Mouse (Mus musculus) hindbrain, embryonic 16.5 days (tissue): ENCODE data around the gene Actg1. TPM values are rescaled to one million over a fixed set of nuclear protein-coding genes. Genes with fewer than 3 reads are reported as not detected.

Experiments
- ATAC-seq: fragments of 200-750 bp; cut with Nextera tagmentation; 2 replicates; pipeline ENCODE4 v1.8.0; 2017; ENCODE audit warnings: moderate TSS enrichment, moderate library complexity
- H3K27ac ChIP-seq: fragments of 300-500 bp; sonication (generic); 2 replicates; pipeline ENCODE4 v1.5.1; 2014; ENCODE audit warnings: low read depth, mild to moderate bottlenecking, control low read depth, low read length, moderate library complexity
- H3K27me3 ChIP-seq: fragments of 300-500 bp; sonication (generic); replicated peaks from 2 replicates; pipeline ENCODE4 v1.6.1; 2014; ENCODE audit warnings: low read length; ENCODE audit not compliant: control insufficient read depth, insufficient read depth
- H3K36me3 ChIP-seq: fragments of 300-500 bp; sonication (generic); 2 replicates; pipeline ENCODE4 v1.6.1; 2014; ENCODE audit warnings: mild to moderate bottlenecking, low read length, moderate library complexity, mixed read lengths; ENCODE audit not compliant: control insufficient read depth, insufficient read depth
- H3K4me1 ChIP-seq: fragments of 300-500 bp; sonication (generic); 2 replicates; pipeline ENCODE4 v1.6.1; 2014; ENCODE audit warnings: low read depth, low read length; ENCODE audit not compliant: control insufficient read depth, insufficient read depth
- H3K4me2 ChIP-seq: fragments of 300-500 bp; sonication (generic); 2 replicates; pipeline ENCODE4 v1.6.1; 2014; ENCODE audit warnings: mild to moderate bottlenecking, low read length, control low read depth, moderate library complexity
- H3K4me3 ChIP-seq: fragments of 300-500 bp; sonication (generic); 2 replicates; pipeline ENCODE4 v1.5.1; 2014; ENCODE audit warnings: mild to moderate bottlenecking, low read length, control low read depth, moderate library complexity
- H3K9ac ChIP-seq: fragments of 300-500 bp; sonication (generic); 2 replicates; pipeline ENCODE4 v1.6.1; 2014; ENCODE audit warnings: low read depth, mild to moderate bottlenecking, control low read depth, low read length, moderate library complexity
- H3K9me3 ChIP-seq: fragments of 300-500 bp; sonication (generic); 2 replicates; pipeline ENCODE4 v1.6.1; 2014; ENCODE audit warnings: mild to moderate bottlenecking, low read length, moderate library complexity; ENCODE audit not compliant: control insufficient read depth
- WGBS: fragments of 180-500 bp; shearing (Covaris S2); extraction: QIAGEN DNeasy Blood & Tissue Kit; methylation state at CpG from one replicate; pipeline ENCODE4 v1.1.7; 2014; 5-methylcytosine and 5-hydroxymethylcytosine counted together
- polyA plus RNA-seq: library from polyadenylated mRNA; unstranded; fragments of >200 nt; fragmentation: Nextera tagmentation; extraction: Ambion mirVana; gene quantifications from 2 replicates; pipeline ENCODE4 v1.2.1, GENCODE M21; 2015

Actg1 gene
- 4,199 and 4,222 TPM in 2 replicates for polyA plus RNA-seq

- H3K27me3 ChIP-seq: no peaks in the 10 kb centered on the region
- H3K4me3 ChIP-seq: peak within 1 kb of the TSS; percentile 85
- peak within 1 kb of the TSS; percentile 100 for H3K27ac ChIP-seq
- ATAC-seq: peak; percentile 86
- H3K9ac ChIP-seq: peak within 1 kb of the TSS; percentile 100
- peaks cover 36% of the 10 kb centered on the region for H3K4me1 ChIP-seq
- H3K4me2 ChIP-seq: peak within 1 kb of the TSS; percentile 95
- 1% methylated on average over 91 of the region's 103 CpGs for WGBS
- peaks cover 5% of the 10 kb centered on the region; the same call in 1 of the 2 replicates for H3K36me3 ChIP-seq
- H3K9me3 ChIP-seq: no peaks in the 10 kb centered on the region
Measured at GRCm38 (mm10) chr11:120347791-120348683, at the start of gene Actg1. TSS of gene Actg1 (minus strand) at chr11:120348542.

DNA sequence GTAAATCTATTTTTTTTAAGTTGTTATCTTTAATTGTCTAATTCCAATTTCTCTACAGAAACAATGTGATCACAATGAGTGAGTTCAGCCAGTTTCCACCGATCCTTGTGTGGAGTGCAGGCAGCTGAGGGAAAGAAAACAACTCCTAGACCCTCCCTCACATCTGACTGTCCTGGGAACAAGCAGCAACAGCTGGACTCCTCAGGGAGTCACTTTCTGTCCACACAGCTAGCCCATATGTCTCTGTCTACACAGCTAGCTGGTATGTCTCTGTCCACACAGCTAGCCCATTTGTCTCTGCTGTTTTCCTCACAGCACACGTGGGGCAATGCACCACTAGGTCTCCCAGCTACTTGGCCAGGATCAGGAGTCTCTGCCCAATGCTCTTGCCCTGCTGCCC lies 49.3 kb upstream of the Actg1 start:
- H3K4me1 ChIP-seq: no peaks in the 10 kb centered on the region
- H3K9ac ChIP-seq: no peak overlapping the region
- ATAC-seq: no peak
- WGBS: 85% methylated on average over 2 of the region's 2 CpGs
- no peak overlapping the region for H3K4me2 ChIP-seq
- H3K27me3 ChIP-seq: no peaks in the 10 kb centered on the region
- H3K27ac ChIP-seq: no peak overlapping the region
- H3K36me3 ChIP-seq: peaks cover 26% of the 10 kb centered on the region
- H3K9me3 ChIP-seq: no peaks in the 10 kb centered on the region
- no peak overlapping the region for H3K4me3 ChIP-seq

- Histone ChIP-seq H3K4me2 (no peak overlapping the region), H3K36me3 (peaks cover 16% of the 10 kb centered on the region)
- ATAC-seq: no peak
Measured at GRCm38 (mm10) chr11:120395661-120396060, 47.3 kb upstream of the Actg1 start.

GRCm38 (mm10) chr11:120388580-120388979 lies 40.2 kb upstream of the Actg1 start:
- Histone ChIP-seq H3K9me3 (no peaks in the 10 kb centered on the region), H3K4me1 (no peaks in the 10 kb centered on the region), H3K4me3 (no peak overlapping the region), H3K36me3 (peaks cover 26% of the 10 kb centered on the region), H3K4me2 (no peak overlapping the region), H3K9ac (no peak overlapping the region), H3K27ac (no peak overlapping the region), H3K27me3 (no peaks in the 10 kb centered on the region)
- WGBS: 89% methylated on average over 9 of the region's 9 CpGs
- no peak for ATAC-seq

More at GRCm38 (mm10) chr11:120395661-120396060, 47.3 kb upstream of the Actg1 start:
- Histone ChIP-seq H3K9ac (no peak overlapping the region), H3K27me3 (no peaks in the 10 kb centered on the region), H3K4me1 (no peaks in the 10 kb centered on the region), H3K9me3 (no peaks in the 10 kb centered on the region), H3K27ac (no peak overlapping the region), H3K4me3 (no peak overlapping the region)
- 84% methylated on average over 4 of the region's 4 CpGs for WGBS

DNA sequence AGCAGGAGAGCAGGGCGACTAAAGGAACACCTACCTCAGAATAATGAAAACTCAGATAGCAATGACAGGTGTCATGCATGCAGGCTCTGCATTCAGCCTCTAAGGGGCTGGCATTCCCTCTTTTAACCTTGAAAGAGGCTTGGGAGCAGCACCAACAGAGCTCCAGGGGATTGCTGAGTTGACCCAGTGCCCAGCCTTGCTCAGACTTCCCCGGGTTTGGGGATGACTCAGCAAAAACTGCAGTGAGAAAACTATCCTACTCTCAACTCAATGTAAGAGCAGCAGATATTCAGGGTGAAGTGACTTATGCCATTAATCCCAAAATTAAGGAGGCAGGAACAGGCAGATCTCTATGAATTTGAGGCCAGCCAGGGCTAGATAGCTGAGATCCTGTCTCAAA lies 38.8 kb upstream of the Actg1 start:
- H3K9ac ChIP-seq: no peak overlapping the region; the same call in 1 of the 2 replicates
- H3K4me2 ChIP-seq: no peak overlapping the region
- peaks cover 29% of the 10 kb centered on the region for H3K36me3 ChIP-seq
- H3K4me3 ChIP-seq: no peak overlapping the region
- no peaks in the 10 kb centered on the region for H3K27me3 ChIP-seq
- ATAC-seq: no peak
- WGBS: 74% methylated on average over 2 of the region's 2 CpGs
- H3K4me1 ChIP-seq: no peaks in the 10 kb centered on the region
- H3K9me3 ChIP-seq: no peaks in the 10 kb centered on the region
- H3K27ac ChIP-seq: no peak overlapping the region

DNA sequence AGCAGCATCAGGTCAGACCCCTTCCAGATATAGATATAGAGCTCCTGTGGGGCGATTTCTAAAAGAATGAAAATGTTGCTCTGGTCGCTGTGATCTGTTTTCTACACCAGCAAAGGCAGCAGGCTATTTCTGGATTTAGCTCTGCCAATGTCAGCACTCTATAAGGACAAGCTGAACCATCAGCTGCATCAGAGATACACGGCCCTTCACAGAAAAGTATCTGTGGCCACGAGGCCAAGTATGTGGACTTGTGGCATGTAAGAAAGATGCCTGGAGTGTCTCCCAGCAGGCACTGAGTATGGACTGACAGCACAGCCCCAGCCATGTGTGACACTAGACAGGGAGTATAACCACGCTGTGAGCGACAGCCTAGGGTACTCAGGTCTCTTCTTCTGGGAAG lies 38.3 kb upstream of the Actg1 start:
- H3K36me3 ChIP-seq: peaks cover 29% of the 10 kb centered on the region
- no peak for ATAC-seq
- no peak overlapping the region for H3K9ac ChIP-seq
- no peaks in the 10 kb centered on the region for H3K4me1 ChIP-seq
- no peak overlapping the region for H3K4me2 ChIP-seq
- no peak overlapping the region for H3K4me3 ChIP-seq
- no peaks in the 10 kb centered on the region for H3K27me3 ChIP-seq
- no peaks in the 10 kb centered on the region for H3K9me3 ChIP-seq
- 90% methylated on average over 6 of the region's 6 CpGs for WGBS
- no peak overlapping the region for H3K27ac ChIP-seq

DNA sequence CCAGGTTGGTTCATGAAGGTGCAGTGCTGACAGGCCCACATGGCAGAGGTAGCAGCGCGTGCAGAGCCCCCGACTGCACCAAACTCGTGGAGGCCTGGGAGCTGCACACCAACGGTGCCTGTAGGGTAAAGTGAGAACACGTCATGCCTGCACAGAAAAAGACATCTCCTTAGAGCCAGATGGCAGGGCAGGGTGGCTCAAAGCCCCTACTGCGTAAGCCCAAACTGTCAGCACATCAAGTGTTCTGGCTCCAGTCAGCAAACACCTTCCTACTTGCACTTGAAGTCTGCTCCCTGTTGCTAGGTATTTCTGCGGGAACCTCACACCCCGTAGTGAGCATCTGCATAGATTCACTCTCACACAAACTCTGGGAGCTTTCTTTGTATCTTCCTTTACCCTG lies 34.2 kb upstream of the Actg1 start:
- peaks cover 7% of the 10 kb centered on the region for H3K4me1 ChIP-seq
- H3K9me3 ChIP-seq: no peaks in the 10 kb centered on the region
- 94% methylated on average over 9 of the region's 9 CpGs for WGBS
- no peak overlapping the region for H3K27ac ChIP-seq
- H3K27me3 ChIP-seq: no peaks in the 10 kb centered on the region
- no peak overlapping the region for H3K4me2 ChIP-seq
- no peak overlapping the region for H3K4me3 ChIP-seq
- H3K36me3 ChIP-seq: peaks cover 23% of the 10 kb centered on the region
- no peak overlapping the region for H3K9ac ChIP-seq
- no peak for ATAC-seq

- Histone ChIP-seq H3K27me3 (no peaks in the 10 kb centered on the region), H3K27ac (no peak overlapping the region), H3K9ac (no peak overlapping the region), H3K36me3 (peaks cover 24% of the 10 kb centered on the region), H3K9me3 (no peaks in the 10 kb centered on the region), H3K4me2 (no peak overlapping the region), H3K4me1 (peaks cover 16% of the 10 kb centered on the region), H3K4me3 (no peak overlapping the region)
- 93% methylated on average over 4 of the region's 4 CpGs for WGBS
- ATAC-seq: no peak
Measured at GRCm38 (mm10) chr11:120381157-120381556, 32.8 kb upstream of the Actg1 start.

DNA sequence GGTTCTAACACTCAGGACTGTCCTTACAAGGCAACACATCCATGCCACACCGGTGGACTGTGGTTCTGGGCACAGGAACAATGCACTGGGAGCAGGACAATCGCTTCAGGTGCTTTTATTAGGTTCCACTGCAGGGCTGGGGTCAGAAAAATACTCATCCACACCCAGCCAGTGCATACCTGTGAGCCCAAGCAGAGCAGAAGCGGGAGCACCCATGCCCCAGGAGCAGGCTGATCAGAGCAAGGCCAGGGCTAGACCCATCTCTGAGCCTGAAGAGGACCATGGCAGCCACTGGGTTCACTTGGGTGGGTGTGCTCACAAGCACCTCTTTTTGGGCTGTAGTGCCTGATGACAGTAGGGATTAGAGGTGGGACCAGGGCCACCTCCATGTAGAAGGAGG lies 31.9 kb upstream of the Actg1 start:
- H3K36me3 ChIP-seq: peaks cover 21% of the 10 kb centered on the region
- no peak for ATAC-seq

More for the DNA sequence above, 31.9 kb upstream of the Actg1 start:
- no peak overlapping the region for H3K4me2 ChIP-seq
- no peak overlapping the region for H3K27ac ChIP-seq
- no peak overlapping the region for H3K4me3 ChIP-seq
- H3K9ac ChIP-seq: no peak overlapping the region
- no peaks in the 10 kb centered on the region for H3K9me3 ChIP-seq
- 98% methylated on average over 3 of the region's 3 CpGs for WGBS
- no peaks in the 10 kb centered on the region for H3K27me3 ChIP-seq
- H3K4me1 ChIP-seq: peaks cover 16% of the 10 kb centered on the region
